Mouse (Mus musculus) midbrain, embryonic 11.5 days (tissue): ENCODE measurements at regions not wholly inside any gene's neighbourhood (a gene's known extent, or its start where the extent isn't known, plus 50 kb on each side); places are given as distances from the start of the nearest gene placed in this dataset.

Source experiments
- ATAC-seq: fragments of 200-750 bp; cut with Nextera tagmentation; 2 replicates; pipeline ENCODE4 v1.8.0; 2017; ENCODE audit warnings: moderate TSS enrichment, moderate library complexity; ENCODE audit not compliant: low FRiP score
- DNase-seq: peaks from one replicate; pipeline ENCODE4 v3.0.0; 2015; ENCODE audit warnings: low spot score; ENCODE audit errors: missing footprints
- H3K27ac ChIP-seq: fragments of 300-500 bp; sonication (generic); 2 replicates; pipeline ENCODE4 v1.5.1; 2014; ENCODE audit warnings: low read depth, low read length
- H3K27me3 ChIP-seq: fragments of 300-500 bp; sonication (generic); 2 replicates; pipeline ENCODE4 v1.6.1; 2014; ENCODE audit warnings: mild to moderate bottlenecking, low read length, moderate library complexity, mixed read lengths; ENCODE audit not compliant: control insufficient read depth, insufficient read depth
- H3K36me3 ChIP-seq: fragments of 300-500 bp; sonication (generic); 2 replicates; pipeline ENCODE4 v1.6.1; 2014; ENCODE audit warnings: mild to moderate bottlenecking, low read length, moderate library complexity, mixed read lengths; ENCODE audit not compliant: control insufficient read depth, insufficient read depth
- H3K4me1 ChIP-seq: fragments of 300-500 bp; sonication (generic); 2 replicates; pipeline ENCODE4 v1.6.1; 2014; ENCODE audit warnings: low read length; ENCODE audit not compliant: control insufficient read depth, insufficient read depth
- H3K4me2 ChIP-seq: fragments of 300-500 bp; sonication (generic); 2 replicates; pipeline ENCODE4 v1.6.1; 2014; ENCODE audit warnings: mild to moderate bottlenecking, moderate library complexity
- H3K4me3 ChIP-seq: fragments of 300-500 bp; sonication (generic); 2 replicates; pipeline ENCODE4 v1.5.1; 2014; ENCODE audit warnings: low read depth, low read length
- H3K9ac ChIP-seq: fragments of 300-500 bp; sonication (generic); 2 replicates; pipeline ENCODE4 v1.6.1; 2014; ENCODE audit warnings: low read length
- H3K9me3 ChIP-seq: fragments of 300-500 bp; sonication (generic); 2 replicates; pipeline ENCODE4 v1.6.1; 2016; ENCODE audit warnings: low read length; ENCODE audit not compliant: control insufficient read depth
- WGBS: fragments of 180-500 bp; shearing (Covaris S2); extraction: QIAGEN DNeasy Blood & Tissue Kit; methylation state at CpG from one replicate; pipeline ENCODE4 v1.1.7; 2014; 5-methylcytosine and 5-hydroxymethylcytosine counted together

DNA sequence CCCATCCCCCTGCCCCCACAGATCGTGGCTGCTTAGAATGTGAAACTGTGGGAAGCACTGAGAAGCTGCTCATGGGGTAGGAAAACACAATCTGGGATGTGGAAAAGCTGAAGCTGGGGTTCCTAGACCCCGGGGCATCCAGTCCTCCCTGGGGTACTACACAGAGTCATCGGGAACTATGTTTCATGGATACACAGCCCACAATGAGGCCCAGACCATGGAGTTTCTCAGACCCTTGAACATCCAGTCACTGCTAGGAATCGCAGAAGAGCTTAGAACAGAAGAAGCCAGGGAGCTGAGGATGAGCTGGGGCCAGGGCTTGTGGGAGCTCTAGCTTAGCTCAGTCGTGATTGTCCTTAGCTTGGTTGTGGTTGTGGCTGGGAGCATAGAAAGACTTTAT, 1541.3 kb upstream of the Pcdh10 start:
- H3K36me3 ChIP-seq, result no peaks in the 10 kb centered on the region
- WGBS, result 80% methylated on average over 5 of the region's 5 CpGs
- no peaks in the 10 kb centered on the region for H3K9me3 ChIP-seq
- H3K4me2 ChIP-seq, result no peak overlapping the region
- no peak overlapping the region for H3K27ac ChIP-seq
- peak; percentile 72 for DNase-seq
- H3K4me3 ChIP-seq, result no peak overlapping the region
- no peak overlapping the region for H3K9ac ChIP-seq
- no peak for ATAC-seq
- H3K27me3 ChIP-seq, result no peaks in the 10 kb centered on the region
- H3K4me1 ChIP-seq, result no peaks in the 10 kb centered on the region

- DNase-seq, result no peak
- peak; percentile 73 for ATAC-seq
- WGBS, result 35% methylated on average over 4 of the region's 4 CpGs
These were observed 1530.8 kb upstream of the Pcdh10 start for GRCm38 (mm10) chr3:43847386-43847785.

More at GRCm38 (mm10) chr3:43847386-43847785, 1530.8 kb upstream of the Pcdh10 start:
- Histone ChIP-seq H3K4me1 (no peaks in the 10 kb centered on the region), H3K4me2 (no peak overlapping the region), H3K9ac (no peak overlapping the region), H3K4me3 (no peak overlapping the region), H3K27me3 (no peaks in the 10 kb centered on the region), H3K27ac (no peak overlapping the region), H3K36me3 (no peaks in the 10 kb centered on the region), H3K9me3 (no peaks in the 10 kb centered on the region)
